Mouse (Mus musculus) mesoderm, embryonic 11.5 days (tissue): ENCODE measurements around the gene Tlr12.
"Not testable (repeated sequence)": the region's sequence is repeated elsewhere in the genome, so short reads cannot be mapped to it uniquely, and the experiment has no call there.

ENCODE experiments used
- DNase-seq: peaks from one replicate; pipeline ENCODE4 v3.0.0-alpha.2; 2012; ENCODE audit warnings: low read depth, low spot score

Gene Tlr12

DNA sequence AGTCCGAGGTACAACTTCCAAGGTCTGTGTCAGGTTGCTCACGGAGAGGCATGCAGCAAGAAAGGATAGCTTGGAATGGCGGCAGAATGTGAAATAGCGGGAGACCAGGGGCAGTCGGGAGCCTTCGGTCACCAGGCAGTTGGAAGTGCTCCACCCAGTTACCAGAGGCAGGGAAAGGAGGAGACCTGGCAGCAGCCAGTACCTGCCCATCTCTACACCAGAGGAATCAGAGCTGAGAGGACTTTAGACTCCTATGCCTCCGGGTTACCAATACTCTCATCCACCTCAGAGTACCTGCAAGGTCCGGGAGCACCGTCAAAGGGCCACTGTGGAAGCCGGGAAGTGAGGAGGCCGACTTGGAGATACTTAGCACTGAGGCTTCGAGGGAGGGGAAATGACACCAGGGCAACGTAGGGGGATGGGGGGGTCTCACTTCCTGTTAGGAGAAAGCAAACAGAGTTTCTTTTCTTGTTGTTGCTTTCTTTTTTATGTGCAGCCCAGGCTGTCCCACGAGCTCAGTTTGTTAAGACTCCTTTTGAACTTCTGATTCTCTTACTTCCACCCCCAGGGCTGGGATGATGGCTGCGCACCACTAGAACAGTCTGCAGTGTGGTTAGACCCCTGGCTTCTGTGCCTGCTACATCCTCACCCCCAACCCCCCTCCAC, at the start of gene Tlr12:
Gene Tlr12, minus strand, starts transcription at position 374 of the 666 bp plus-strand sequence.
- DNase-seq, result no peak

DNA sequence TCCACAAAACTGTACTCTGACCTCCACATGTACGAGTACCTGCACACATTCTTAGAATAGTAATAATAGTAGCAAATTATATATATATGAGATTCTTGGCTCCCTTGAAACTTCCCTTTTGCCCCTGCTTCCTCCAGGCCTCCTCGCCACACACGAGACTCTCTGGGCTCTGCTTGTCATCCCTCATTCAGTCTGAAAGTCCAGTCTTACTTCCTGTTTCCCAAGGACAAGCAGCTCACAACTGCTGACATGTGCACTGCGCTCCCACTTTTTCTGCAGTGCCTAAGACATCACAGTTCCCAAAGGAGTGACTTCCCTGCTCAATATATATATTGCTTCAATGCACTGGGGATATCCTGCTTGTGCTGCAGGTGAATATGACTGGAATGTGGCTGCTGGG, 48.8 kb upstream of the Tlr12 start:
- not testable (repeated sequence) for DNase-seq

DNA sequence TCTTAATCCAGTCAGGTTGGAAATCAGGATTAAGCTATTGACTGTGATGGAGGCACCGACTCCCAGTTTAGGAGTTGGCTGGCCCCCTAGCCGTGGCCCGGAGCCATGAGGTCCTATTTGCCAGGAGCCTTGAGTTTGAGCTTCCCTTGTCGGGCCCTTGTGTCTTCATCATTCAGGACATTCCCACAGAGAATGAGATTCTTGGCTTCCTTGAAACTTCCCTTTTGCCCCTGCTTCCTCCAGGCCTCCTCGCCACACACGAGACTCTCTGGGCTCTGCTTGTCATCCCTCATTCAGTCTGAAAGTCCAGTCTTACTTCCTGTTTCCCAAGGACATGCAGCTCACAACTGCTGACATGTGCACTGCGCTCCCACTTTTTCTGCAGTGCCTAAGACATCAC, 47.9 kb upstream of the Tlr12 start:
- DNase-seq, result not testable (repeated sequence)

DNA sequence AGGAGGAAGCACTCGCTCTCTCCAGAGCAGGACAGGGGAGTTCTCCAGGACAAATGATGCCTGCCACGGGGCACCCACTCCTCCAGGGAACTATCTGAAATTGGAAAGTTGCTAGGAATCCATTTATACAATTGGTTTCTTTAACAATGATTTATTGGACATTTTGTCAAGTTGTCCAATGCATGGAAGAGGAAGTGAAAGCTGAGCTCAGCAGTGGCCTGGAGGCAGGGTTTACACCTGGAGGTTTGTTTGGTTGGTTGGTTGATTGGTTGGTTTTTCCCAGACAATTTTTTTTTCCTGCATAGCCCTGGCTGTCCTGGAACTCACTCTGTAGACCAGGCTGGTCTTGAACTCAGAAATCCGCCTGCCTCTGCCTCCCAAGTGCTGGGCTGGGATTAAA, 45.6 kb upstream of the Tlr12 start:
- no peak for DNase-seq

DNA sequence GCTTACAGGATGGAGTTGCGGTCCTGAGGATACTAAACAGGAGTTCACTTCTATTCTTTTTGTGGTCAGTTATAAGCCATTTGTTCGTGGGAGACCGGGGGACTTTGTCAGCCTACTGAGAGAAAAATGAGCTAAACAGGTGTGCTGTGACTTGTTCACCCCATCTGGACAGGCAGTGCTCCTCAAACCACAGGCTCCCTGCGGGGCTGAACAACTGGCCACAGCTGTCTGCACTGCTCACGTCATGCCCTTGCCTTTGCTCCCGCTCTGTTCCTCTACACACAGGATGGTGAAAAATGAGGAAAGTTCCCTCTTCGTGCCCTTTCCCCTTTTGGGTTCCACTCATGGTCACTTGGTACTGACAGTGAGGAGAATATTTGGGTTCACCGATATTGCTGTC, 42.6 kb upstream of the Tlr12 start:
- no peak for DNase-seq

DNA sequence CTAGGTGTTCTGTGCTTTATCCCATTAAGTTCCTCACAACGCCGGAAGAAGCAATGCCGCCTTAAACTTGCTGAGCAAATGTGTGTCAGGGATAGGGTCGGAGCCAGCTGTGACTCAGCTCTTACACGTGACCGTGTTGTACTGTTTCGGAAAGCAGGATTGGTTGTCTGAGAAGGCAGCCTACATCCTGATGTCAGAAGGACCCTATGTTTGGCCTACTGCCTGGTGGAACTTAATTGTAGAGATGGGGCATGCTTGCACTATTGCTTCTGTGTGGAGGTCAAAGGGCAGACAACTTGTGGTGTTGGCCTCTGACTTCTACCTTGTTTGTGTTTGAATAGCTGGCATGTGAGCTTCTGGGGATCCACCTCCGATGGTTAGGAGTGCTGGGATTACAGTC, 41.8 kb upstream of the Tlr12 start:
- no peak for DNase-seq

DNA sequence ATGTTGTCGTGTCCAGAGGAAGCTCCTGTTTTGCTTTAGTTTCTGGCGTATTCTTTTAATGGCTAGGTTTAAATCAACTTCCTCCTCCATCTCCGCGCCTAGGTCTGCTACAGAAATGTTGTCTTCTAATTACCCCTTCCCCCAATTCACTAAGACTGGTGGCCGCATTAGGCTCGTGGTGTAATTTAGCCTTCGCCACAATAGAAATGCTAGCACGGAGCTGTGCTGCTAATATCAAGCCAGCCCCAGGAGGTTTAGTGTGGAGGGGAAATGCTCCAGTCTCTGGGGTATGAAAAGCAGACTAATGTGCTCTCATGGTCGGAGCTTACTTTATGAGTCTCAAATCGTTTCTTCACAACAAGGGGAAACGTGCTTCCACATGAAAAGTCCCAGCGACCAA, 37.0 kb upstream of the Tlr12 start:
- no peak for DNase-seq

DNA sequence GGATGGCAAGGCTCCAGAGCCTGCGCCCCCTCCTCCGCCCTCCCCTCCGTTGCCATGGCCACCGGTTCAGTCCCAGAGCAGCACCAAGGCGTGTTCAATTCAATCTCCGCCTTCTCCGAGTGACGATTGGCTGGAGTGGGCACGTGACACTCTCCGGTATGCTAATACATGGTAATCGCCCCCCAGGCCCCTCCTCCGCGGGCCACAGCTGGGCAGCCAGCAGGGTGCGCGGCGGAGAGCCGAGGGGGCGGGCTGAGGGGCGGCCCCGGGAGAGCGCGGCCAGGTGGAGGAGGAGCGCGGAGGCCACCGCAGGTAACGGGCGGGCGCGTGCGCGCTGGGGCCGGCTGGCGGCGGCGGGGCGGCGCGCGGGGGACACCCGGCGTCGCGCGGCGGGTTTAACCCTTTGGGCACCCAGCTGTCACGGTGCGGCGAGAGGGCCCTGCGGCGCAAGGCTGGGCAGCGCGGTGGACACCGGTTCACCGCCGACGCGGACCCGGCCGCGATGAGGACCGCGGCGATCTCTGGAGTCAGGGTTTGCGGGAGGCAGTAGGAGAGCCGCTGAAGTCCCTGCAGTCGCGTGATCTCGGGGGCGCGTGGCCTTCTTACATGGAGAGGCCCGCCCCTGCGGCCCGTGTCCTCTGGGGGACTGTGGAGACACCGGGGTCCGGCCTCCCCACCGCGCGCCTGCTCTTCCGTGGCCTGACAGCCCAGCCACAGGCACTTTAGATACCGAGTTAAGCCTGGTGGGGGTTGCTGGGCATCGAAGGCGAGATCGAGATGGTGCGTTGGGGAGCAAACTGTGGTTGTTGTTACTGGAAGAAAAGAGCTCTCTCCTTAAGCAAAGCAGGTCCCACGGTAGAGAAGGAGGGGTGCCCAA, 36.3 kb upstream of the Tlr12 start, which contains the start of gene Phc2:
Gene Phc2, plus strand, starts transcription at position 198 of the 877 bp plus-strand sequence.
- DNase-seq, result peak; percentile 96

DNA sequence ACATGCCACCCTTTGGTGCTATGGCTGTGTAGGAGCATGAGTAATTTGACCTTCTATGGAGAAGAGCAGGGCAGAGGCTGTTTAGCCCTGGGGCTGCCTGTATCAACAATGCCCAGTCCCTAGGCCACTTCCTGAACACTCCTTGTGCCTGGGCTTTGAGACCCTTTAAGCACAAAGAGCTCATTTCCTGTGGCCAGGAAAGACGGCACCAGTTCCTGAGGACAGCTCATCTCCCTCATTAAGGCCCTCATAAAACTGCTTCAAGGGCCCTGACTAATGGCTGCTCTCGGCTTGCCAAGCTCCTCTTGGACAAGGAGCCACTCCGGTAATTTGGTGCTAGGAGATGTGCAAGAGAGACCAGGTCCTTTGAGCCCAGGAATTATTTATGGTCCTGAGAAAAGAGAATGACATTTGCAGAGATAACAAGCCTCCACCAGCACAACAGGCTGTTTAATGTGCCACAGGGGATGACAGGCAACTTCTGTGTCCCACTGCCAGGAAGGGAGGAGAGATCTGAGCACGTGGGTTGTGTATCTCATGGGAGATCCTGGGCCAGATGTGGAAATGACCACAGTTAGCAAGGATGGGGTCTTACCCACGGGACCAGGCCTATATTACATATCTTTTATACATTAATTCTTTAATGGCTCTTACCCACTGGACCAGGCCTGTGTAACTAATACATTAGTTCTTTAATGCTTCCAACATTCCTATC, 34.3 kb upstream of the Tlr12 start:
- peak; percentile 60 for DNase-seq

DNA sequence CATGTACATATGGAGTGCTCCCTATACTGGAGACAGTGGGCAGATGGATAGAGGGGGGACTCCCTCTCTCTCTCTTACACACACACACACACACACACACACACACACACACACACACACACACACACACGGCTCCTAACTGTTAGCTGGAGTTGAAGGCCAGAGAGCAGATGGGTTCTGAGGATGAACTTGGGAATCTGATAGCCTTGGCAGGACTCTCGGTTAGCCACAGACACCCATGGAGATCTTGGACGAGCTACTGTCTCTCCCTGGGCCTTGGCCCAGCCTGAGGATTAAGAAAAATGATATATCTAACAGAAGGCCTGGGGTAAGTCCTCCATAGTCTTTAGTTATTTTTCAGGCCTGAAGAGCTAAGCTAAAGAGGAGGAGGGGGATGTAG, 33.1 kb upstream of the Tlr12 start:
- DNase-seq, result no peak

DNA sequence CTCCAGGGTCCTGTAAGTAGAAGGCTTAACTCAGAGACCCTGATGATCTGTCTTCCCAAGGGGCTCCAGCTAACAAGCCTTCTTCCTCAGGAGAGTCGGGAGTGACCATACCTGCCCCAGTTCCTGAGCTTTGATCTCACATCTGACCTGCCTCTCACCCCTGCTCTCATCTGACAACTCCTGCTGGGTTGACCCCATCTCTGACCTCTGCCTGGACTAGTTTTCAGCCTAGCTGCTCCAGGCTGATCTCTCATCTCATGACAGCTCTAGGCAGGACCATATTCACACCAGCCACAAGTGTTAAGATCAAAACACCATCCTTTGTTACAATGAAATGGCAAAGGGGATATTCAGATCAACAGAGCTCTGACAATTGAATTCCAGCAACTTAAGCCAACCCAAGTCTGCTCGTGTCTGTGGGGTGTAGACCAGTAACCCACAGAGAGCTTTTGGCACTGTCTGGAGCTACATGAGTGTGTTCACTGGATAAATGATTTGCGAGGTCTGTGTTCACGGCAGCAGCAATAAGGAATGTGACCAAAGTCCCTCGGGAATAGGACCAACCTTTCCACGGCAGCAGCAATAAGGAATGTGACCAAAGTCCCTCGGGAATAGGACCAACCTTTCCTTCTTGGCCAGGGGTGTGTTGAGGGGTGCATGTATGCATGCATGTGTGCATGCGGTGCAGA, 30.3 kb upstream of the Tlr12 start:
- DNase-seq, result no peak

DNA sequence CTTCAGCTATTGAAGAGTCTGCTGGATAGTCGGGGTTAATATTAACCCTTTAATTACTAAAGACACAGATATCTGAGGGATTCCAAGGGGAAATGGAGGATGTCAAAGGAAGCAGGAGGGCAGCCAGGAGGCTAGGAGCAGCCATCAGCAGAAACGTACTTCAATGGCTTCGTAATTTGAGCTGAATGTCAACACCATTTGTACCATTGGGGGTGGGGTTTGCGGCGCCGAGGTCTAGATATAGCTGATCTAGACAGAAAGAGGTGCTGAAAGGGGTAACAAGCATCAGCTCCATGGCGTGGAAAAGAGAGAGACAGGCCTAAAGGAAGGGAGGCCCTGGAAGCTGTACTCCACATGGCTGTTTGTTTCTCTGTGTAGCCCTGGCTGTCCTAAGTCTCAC, 28.3 kb upstream of the Tlr12 start:
- no peak for DNase-seq

DNA sequence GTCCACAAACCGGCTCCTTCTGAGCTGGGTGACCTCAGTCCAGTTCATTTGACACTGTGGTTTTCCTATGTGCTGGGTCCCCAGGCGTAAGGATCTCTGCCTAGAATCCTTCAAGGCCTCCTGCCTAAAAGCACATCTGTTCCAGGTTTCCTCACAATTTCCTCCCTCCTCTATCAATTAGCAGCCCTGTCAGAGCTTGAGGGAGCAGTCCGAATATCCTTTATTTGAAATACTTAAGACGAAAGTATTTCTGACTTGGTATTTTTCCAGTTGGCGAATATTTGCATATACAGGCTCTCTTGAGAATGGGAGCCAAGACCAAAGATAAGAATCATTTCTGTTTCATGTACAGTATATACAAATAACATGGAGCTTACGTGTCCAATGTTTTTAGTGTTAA, 27.5 kb upstream of the Tlr12 start:
- DNase-seq, result no peak

DNA sequence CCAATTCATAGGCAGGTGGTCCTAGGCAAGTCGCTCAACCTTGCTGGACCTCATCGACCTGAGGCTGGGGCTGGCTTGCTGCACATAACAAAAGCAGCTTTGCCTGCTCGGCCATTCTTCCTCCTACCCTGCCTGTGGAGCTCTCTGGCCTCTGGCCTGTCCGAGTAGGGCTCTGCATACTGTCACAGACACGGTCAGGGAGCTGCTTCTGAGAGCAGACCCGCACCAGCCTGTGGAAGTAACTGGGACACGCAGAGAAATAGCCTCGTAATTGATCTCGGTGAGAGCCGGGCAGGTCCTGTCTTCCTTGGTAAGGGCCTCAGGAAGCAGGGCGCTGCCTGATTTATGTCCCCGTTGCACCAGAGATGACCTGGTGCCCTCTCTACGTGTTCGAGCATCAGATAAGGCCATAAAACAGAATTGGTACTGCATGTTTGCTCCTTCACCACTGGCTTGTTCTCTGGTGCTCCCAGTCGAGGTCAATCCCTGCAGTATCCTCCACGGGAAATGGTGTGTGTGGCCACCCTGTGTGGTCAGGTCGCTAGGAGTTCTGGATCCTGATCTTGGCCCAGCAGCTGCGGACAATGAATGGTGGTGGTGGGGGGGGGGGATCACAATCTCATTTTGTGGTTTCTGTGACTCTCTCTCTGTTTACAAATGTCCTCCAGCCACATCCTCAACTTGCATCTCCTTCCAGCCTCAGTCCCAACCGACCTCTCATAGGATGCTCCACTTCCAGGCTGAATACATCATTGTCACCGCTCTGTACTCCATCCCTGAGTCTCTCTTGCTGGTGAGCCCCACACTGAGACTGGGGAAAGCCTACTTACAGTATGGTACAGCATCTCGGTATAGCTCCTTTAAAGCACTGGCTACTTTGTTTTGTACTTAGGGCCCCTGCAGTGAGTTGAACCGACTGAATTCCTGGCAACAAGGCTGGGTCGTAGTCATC, 23.6 kb upstream of the Tlr12 start:
- peak; percentile 63 for DNase-seq

DNA sequence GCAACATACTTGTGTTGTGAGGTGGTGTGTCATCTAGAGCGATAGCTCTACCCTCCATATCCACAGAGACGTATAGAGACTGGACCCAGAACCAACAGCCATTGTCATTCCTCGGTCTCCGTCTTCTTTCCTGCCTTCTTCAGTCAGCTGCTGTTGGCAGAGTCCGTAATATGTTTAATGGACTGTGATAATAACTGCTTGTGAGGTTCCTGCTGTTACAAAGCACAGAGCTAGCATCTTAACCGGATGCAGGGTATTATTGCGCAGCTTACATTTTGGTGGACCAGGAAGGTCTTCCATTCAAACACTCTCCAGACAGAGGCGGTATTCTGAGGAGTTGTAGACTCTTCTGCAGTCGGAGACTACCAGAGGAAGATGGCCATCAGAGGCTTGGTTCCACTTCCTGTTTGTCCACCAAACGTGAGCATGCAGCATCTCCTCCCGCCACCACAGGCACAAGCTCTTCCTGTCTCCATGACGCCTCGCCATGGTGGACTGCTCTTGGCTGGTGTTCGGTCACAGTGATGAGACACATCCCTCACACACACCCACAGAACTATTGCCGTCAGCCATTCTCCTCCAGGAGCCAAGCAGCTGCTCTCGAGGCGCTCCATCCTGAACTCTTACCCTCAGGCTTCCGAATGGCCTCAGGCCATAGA, 20.0 kb upstream of the Tlr12 start:
- DNase-seq, result no peak

DNA sequence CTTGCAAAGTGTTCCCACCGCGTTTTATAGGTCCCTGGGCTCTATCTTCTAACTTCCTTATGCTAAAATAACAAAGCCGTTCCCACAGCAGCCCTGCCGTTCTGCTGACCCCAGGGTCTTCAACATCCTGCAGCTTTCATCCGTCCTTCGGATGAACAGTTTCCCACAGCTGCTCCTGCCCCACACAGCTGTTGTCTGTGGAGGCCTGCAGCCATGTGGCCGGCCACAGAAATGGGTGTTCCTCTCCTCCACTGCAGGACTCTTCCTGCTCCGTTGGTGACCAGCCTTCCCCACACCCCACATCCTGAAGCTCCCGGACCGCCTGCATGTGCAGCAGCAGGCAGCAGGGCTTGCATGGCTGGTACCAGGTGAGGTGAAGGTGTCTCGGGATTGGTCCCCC, 18.8 kb upstream of the Tlr12 start:
- DNase-seq, result peak; percentile 63

DNA sequence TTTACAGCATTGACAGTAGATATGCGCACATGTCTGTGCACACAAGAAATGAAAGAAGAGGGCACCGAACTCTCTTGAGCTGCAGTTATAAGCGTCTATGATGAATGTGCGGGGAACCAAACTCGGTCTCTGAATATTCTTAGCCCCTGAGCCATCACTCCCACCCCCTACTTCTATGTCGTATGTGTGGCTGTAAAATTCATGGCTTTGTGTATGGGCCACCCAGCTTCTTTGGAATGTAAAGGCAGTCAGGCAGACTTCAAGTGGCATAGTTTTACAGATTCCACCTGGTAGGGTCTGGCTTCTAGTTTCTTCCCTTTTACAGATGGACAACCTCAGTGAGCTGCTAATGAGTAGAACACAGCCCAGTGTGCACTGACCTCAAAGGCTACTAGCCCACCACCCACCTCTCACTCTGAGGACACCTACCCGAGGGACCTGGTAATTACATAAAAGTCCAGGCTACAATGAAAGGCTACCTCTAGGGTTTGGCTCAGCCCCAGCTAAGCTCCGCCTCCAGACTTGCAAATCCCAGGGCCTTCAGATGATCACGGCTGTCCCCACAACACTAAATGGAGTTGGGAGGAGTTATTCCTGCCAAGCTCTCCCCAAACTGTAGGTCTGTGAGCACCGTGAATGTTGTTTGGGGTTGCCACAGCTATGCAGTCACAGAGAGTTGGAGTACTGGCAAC, 17.6 kb upstream of the Tlr12 start:
- DNase-seq, result no peak

DNA sequence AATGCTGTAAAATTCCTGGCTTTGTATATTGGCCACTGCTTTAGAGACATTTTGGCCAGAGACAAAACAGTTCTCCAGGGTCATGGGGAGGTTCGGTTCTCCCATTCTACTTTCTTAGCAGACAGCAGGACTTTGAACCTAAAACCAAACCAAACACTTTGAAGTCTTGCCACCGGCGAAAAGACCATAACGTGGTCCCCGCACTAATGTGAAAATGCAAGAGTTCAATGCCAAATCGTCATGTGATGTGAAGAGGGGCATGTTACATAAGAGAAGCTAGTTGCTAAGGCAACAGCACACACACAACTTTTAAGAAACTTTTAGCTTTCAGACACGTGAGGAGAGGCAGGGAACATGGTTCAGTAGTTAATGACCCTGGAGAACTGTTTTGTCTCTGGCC, 17.0 kb upstream of the Tlr12 start:
- DNase-seq, result no peak

DNA sequence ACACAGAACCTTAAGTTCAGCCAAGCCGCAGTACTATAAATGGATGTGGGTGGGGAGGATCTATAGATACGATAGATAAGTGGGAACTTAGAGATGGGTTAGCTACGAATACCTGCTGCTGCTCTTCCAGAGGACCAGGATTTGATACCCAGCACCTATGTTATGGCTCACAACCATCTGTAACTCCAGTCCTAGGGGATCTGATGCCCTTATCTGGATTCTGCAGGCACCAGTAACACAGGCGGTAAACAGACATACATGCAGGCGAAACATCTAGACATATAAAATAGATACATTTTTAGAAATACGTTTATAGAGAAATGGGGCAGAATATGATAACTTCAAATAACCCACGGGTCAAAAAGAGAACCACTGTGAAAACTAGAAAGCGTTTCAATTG, 2.7 kb upstream of the Tlr12 start:
- DNase-seq, result no peak

DNA sequence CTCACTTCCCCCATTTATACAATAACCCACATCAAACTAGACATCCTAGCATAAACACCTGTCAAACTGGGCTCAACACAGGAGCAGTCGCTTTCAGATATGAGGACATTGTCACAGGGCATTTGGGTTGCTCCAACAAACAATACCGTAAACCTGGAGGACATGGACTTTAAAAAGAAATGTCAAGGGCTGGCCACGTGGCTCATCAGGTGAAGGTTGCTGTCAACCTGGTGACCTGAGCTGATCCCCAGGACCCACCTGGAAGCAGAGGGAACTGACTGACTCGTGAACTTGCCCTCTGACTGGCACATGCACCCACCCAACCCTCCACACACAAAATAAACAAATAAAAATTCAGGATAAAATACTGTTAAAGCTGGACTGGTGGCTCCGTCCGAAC, 2.2 kb upstream of the Tlr12 start:
- DNase-seq, result no peak
